Mouse (Mus musculus) lung, embryonic 15.5 days (tissue): ENCODE results near the gene Dhdds. TPM values are rescaled to one million over a fixed set of nuclear protein-coding genes. Genes with fewer than 3 reads are reported as not detected.

Experiments used
- ATAC-seq: fragments of 200-750 bp; cut with Nextera tagmentation; 2 replicates; pipeline ENCODE4 v1.8.0; 2017; ENCODE audit warnings: moderate number of reproducible peaks, borderline replicate concordance; ENCODE audit not compliant: low FRiP score, low TSS enrichment; ENCODE audit errors: extremely low read depth
- H3K27ac ChIP-seq: fragments of 300-500 bp; sonication (generic); 2 replicates; pipeline ENCODE4 v1.5.1; 2015; ENCODE audit warnings: moderate library complexity, mild to moderate bottlenecking, inconsistent platforms
- H3K27me3 ChIP-seq: fragments of 300-500 bp; sonication (generic); 2 replicates; pipeline ENCODE4 v1.6.1; 2015; ENCODE audit warnings: inconsistent platforms
- H3K36me3 ChIP-seq: fragments of 300-500 bp; sonication (generic); 2 replicates; pipeline ENCODE4 v1.6.1; 2015; ENCODE audit warnings: inconsistent platforms
- H3K4me1 ChIP-seq: fragments of 300-500 bp; sonication (generic); 2 replicates; pipeline ENCODE4 v1.6.1; 2015; ENCODE audit warnings: inconsistent platforms
- H3K4me2 ChIP-seq: fragments of 300-500 bp; sonication (generic); 2 replicates; pipeline ENCODE4 v1.6.1; 2015; ENCODE audit warnings: inconsistent platforms, mild to moderate bottlenecking, moderate library complexity
- H3K4me3 ChIP-seq: fragments of 300-500 bp; sonication (generic); 2 replicates; pipeline ENCODE4 v1.5.1; 2015; ENCODE audit warnings: mild to moderate bottlenecking, inconsistent platforms
- H3K9ac ChIP-seq: fragments of 300-500 bp; sonication (generic); 2 replicates; pipeline ENCODE4 v1.6.1; 2015; ENCODE audit warnings: inconsistent platforms
- H3K9me3 ChIP-seq: fragments of 300-500 bp; sonication (generic); 2 replicates; pipeline ENCODE4 v1.6.1; 2016; ENCODE audit warnings: inconsistent platforms
- WGBS: fragments of 180-500 bp; shearing (Covaris S2); methylation state at CpG from one replicate; pipeline ENCODE4 v1.1.7; 2015; 5-methylcytosine and 5-hydroxymethylcytosine counted together
- polyA plus RNA-seq: library from polyadenylated mRNA; unstranded; fragments of >200 nt; fragmentation: Nextera tagmentation; extraction: Ambion mirVana; gene quantifications from 2 replicates; pipeline ENCODE4 v1.2.1, GENCODE M21; 2015

Gene Dhdds
- polyA plus RNA-seq, 1 experiment from 2014 or later = 47.3 TPM

DNA sequence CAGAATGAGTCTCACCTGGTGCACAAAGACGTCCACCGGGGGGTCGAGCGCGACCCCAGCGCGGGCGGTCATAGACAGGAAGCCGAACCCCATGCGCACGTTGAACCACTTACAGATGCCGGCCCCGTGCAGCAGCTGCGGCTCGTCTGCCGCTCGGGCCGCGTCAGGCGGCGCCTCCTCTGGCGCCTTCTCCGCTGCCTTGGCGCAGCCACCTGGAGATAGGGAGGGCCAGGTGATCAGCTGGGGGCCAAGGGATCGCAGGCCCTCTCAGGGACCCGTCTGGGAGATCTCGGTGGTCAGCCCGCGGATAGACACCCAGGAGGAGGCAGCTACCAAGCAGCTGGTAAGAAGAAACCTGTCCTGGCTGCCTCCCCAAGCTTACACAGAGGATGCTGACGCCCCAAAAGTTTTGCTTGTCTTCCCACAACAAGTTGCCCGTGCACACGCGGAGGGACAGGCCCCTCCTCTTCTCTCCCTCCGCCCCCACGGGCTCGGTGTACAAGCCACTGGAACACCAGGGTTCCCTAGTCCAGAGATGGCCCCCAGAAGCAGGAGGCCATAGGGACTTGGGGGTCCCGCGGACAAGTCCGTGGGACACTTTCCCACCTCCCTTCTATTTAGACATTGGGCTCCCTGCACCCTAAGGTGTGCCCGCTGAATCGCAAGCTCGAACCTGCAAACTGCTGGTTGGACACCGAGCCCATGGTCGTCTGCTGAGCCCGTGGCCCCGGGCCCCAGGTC lies 17.5 kb upstream of the Dhdds start:
- no peak overlapping the region for H3K27ac ChIP-seq
- H3K4me1 ChIP-seq = peaks cover 8% of the 10 kb centered on the region; the same call in 1 of the 2 replicates
- peaks cover 58% of the 10 kb centered on the region for H3K27me3 ChIP-seq
- H3K9ac ChIP-seq = no peak overlapping the region
- no peak; the same call in 1 of the 2 replicates for ATAC-seq
- peak overlapping the region; percentile 26; the same call in 1 of the 2 replicates for H3K4me2 ChIP-seq
- no peaks in the 10 kb centered on the region for H3K9me3 ChIP-seq
- H3K36me3 ChIP-seq = no peaks in the 10 kb centered on the region
- 0 out of 2 replicates have a peak overlapping the region, but pooled peaks have one; percentile 4 for H3K4me3 ChIP-seq
- WGBS = under 1% methylated on average over 46 of the region's 46 CpGs

DNA sequence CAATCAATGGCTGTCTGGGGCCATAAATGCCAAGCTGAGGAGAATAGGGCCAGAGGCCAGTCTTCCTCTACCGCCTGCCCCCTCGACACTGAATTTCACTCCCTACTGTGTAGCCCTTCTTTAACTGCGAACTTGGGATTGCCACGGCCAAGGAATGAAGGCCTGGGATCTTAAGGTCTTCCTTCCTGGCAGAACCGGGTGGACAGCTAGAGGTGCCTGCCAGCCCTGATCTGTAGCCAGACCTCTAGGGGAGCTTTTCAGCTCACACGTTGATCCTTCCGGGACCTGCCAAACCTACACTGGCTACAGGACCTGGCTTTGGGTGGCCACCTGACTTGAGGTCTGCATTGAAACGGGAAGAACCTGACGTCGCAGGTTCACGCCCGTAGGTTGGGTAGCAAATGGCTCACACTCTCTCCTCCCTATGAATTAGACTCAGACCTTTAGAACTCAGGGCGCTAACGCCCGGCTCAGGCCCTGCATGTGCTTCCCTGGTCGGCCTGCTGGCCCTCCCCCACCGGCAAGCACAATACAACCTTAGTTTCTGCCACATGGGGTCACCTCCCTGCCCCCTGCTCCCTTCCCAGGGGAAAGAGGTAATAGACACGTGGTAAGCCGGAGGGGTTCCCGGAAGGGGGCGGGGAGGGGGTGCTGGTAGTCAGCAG lies 16.6 kb upstream of the Dhdds start:
- Histone ChIP-seq H3K27me3 (peaks cover 65% of the 10 kb centered on the region), H3K4me1 (peaks cover 13% of the 10 kb centered on the region; the same call in 1 of the 2 replicates), H3K36me3 (no peaks in the 10 kb centered on the region), H3K9me3 (no peaks in the 10 kb centered on the region), H3K4me2 (0 out of 2 replicates have a peak overlapping the region, but pooled peaks have one; percentile 26), H3K4me3 (0 out of 2 replicates have a peak overlapping the region, but pooled peaks have one; percentile 4), H3K9ac (no peak overlapping the region), H3K27ac (no peak overlapping the region)
- no peak for ATAC-seq
- 4% methylated on average over 21 of the region's 21 CpGs for WGBS

DNA sequence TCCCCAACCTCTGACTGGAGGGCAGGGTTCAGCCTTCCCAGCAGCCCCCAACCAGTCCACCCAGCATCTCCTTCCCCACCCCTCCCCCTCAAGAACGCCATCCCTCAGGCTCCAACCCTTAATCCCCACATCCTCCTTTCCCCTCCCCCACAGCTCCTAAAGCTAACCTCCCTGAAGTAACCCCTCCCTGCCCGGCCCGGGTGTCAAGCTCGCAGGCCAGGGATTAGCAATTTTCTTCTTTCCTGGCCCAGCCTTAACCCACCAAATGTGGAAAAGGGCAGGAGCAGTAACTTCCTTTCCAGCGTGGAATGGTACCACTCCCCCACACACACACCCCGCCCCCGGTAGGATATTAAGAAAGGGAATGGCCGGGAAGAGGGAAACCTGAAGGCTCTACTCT lies 16.0 kb upstream of the Dhdds start:
- 2% methylated on average over 8 of the region's 8 CpGs for WGBS
- no peak overlapping the region for H3K9ac ChIP-seq
- peaks cover 18% of the 10 kb centered on the region for H3K4me1 ChIP-seq
- no peak overlapping the region for H3K27ac ChIP-seq
- H3K27me3 ChIP-seq = peaks cover 65% of the 10 kb centered on the region
- no peak for ATAC-seq
- H3K9me3 ChIP-seq = no peaks in the 10 kb centered on the region
- H3K4me2 ChIP-seq = no peak overlapping the region
- H3K36me3 ChIP-seq = no peaks in the 10 kb centered on the region
- H3K4me3 ChIP-seq = no peak overlapping the region

DNA sequence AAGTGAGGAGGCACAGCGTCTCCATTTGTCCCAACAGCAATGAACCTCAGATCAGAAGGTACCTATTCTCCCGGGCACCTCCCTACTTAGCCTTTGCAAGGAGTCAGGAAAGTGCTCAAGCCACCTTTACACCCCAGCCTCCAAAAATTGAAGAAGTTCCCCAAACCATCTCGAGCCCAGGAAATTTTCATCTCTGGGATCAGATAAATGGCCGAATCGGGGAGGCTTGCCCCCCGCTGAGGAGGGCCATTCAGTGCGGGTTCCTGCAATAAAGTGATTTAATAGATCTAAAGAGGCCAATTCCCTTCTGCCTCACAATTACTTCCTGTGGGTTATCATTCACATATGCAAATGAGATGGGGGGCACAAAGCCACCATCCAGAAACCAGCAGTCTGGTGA lies 15.5 kb upstream of the Dhdds start:
- no peaks in the 10 kb centered on the region for H3K9me3 ChIP-seq

DNA sequence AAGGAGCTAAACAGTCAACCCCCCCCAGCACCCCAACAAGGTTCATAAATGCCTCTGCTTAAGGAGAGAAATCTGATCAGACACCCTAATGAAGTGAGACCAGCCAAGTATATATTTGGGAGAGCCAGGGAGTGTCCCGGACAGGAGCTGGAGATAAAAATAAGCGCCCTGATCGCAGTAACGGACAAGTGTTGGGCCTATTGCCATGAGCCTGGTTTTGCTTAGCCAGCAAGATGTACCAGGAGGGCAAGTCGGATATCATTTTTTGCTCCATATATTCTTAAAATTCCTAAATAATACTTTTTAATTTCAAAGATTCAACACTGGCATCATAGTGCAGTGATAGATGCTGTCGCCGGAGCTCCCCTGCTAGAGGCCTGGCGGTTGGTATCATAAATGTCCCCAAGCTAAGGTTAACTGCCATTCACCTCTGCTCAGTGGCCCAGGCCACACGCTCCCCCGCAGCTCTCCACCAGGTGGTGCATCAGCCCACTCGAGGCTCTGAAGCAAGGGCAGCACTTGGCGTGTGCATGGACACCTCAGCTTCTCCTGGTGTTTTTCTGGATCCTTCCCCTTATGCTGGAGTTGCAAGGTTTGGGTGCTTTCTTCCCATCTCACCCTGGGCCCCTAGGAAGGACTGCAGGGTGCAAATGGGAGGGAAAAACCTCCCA lies 12.3 kb upstream of the Dhdds start:
- ATAC-seq = no peak
- peaks cover 23% of the 10 kb centered on the region for H3K4me1 ChIP-seq
- 36% methylated on average over 12 of the region's 12 CpGs for WGBS

More for the DNA sequence above, 15.5 kb upstream of the Dhdds start:
- 14% methylated on average over 7 of the region's 7 CpGs for WGBS
- no peak for ATAC-seq
- no peak overlapping the region for H3K27ac ChIP-seq
- H3K36me3 ChIP-seq = no peaks in the 10 kb centered on the region
- H3K4me2 ChIP-seq = no peak overlapping the region
- peaks cover 23% of the 10 kb centered on the region for H3K4me1 ChIP-seq
- no peak overlapping the region for H3K9ac ChIP-seq
- H3K4me3 ChIP-seq = no peak overlapping the region
- H3K27me3 ChIP-seq = peaks cover 65% of the 10 kb centered on the region

DNA sequence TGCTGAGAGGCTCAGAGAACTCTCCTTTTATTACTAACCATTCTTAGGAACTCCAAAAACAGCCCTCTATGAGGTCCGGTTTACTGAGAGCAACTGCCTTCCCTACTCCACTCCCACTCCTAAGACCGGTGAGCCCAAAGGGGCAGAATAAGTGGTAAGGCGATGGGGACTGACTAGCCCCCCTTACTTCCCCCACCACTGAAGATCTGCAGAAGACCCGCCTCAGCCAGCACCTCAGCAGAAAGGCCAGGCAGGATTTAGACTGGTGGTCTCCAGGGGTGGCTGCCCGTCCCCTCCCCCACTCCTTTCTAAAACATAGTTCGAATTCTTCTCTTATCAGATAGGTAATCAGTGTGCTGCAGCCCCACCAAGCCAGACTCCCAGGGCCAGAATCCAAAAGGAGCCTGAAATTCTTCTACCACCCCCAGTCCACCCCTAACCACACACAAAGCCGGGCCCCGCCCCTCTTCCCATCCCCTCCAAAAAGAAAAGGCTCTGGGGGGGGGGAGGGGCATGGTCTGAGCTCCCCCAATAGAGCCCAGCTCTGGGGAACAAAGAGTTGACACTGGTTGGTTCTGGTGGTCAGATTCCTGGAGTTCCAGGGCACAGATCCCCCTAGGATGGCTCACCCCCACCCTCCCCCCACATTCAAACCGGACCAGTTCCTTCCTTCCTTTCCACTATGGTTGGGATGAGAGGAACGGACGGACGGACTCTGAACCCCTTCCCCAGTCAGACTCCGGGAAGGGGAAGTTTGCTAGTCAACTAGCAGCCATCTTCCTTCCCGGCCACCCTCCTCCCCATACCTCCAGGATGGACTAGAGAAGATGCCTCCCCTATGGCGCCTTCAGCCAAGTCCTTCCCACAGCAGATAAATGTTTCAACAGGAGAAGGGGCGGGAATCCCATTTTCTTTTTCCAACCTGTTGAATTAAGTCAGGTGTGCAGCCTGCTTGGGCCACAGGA lies 11.0 kb upstream of the Dhdds start:
- Histone ChIP-seq H3K4me1 (peaks cover 18% of the 10 kb centered on the region), H3K9me3 (no peaks in the 10 kb centered on the region), H3K36me3 (no peaks in the 10 kb centered on the region), H3K4me3 (no peak overlapping the region), H3K27ac (peak overlapping the region; percentile 73), H3K4me2 (peak overlapping the region; percentile 18; the same call in 1 of the 2 replicates), H3K9ac (no peak overlapping the region), H3K27me3 (peaks cover 27% of the 10 kb centered on the region)
- ATAC-seq = peak; percentile 44
- WGBS = 3% methylated on average over 16 of the region's 16 CpGs

More for the DNA sequence above, 12.3 kb upstream of the Dhdds start:
- H3K9ac ChIP-seq = no peak overlapping the region
- no peak overlapping the region for H3K27ac ChIP-seq
- no peak overlapping the region for H3K4me3 ChIP-seq
- no peaks in the 10 kb centered on the region for H3K36me3 ChIP-seq
- H3K4me2 ChIP-seq = no peak overlapping the region
- no peaks in the 10 kb centered on the region for H3K9me3 ChIP-seq
- peaks cover 39% of the 10 kb centered on the region for H3K27me3 ChIP-seq

DNA sequence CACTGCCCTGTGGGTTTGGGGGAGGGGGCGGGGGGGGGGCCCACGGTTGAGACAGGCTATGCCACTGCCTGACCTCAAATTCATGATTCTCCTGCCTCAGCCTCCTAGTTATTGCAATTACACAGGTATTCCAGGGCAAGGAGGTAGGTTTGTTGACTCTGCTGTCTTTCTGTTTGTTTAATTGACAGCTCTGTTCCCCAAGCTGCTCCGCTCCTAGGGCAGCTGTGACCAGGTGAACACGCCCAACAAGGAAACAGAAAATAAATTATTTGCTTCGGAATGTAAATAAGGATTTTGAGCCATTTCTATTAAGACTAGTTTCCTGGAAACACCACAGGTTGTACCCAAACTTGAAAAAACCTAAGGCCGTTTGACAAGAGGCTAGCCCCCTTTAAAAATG lies 9.0 kb upstream of the Dhdds start:
- no peak for ATAC-seq
- Histone ChIP-seq H3K4me1 (peaks cover 18% of the 10 kb centered on the region), H3K27me3 (peaks cover 10% of the 10 kb centered on the region; the same call in 1 of the 2 replicates), H3K4me2 (no peak overlapping the region), H3K9me3 (no peaks in the 10 kb centered on the region), H3K4me3 (no peak overlapping the region), H3K36me3 (no peaks in the 10 kb centered on the region), H3K27ac (no peak overlapping the region), H3K9ac (no peak overlapping the region)
- 53% methylated on average over 6 of the region's 6 CpGs for WGBS

DNA sequence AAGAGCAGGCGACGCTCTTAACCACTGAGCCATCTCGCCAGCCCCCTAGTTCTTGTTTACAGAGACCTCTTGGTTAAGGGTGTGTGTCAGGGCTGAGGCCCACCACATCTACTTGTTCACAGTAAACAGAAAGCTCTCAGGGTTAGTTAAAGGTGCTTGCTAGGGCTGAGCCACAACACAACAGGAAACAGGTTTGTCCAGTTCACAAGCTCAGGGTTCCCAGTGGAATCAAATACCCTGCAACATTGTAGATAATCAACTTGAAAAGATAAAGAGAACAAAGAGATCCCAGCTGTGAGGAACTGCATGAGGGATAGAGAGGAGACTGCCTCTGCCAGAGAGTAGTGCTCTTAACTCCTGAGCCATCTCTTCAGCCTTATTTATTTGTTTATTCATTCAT lies 6.1 kb upstream of the Dhdds start:
- no peak overlapping the region for H3K4me3 ChIP-seq
- no peak for ATAC-seq
- peaks cover 8% of the 10 kb centered on the region for H3K4me1 ChIP-seq
- H3K27me3 ChIP-seq = no peaks in the 10 kb centered on the region
- H3K9ac ChIP-seq = no peak overlapping the region
- WGBS = 69% methylated on average over 3 of the region's 3 CpGs
- no peaks in the 10 kb centered on the region for H3K9me3 ChIP-seq
- no peak overlapping the region for H3K27ac ChIP-seq
- no peak overlapping the region for H3K4me2 ChIP-seq
- no peaks in the 10 kb centered on the region for H3K36me3 ChIP-seq

DNA sequence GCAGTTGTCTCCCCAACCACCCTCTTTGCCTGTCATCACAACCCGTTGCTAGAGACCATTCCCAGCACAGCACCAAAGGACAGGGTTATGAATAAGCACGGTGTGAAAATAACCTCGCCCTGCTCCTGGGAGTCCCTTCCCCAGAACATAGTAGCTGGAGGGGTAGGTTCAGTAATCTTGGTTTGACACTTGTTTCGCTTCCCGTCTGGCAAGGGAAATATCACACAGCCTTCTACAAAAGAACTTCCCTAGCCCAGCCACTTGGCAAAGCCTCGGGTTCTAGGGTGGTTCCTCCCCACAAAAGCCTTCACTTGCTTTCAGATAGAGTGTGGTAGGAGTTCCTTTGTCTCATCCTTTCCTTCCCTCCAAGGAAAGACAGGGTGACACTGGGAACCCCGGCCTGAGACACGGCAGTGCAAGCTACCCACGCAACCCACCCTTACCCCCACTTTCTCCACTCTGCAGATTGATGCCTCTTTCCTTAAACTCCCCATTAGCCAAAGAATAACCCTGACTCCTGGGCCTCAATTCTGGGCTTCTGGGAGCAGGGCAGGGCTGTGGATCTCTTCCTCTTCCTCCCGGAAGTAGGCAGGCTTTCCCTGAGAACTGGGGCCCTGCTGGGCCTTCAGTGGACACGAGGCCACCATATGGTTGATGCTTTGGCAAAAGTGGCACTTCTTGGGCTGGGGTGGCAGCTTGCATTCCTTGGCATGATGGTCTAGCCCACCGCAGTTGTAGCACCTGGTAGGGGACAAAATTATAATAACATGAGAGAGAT lies 5.1 kb upstream of the Dhdds start:
- Histone ChIP-seq H3K9ac (no peak overlapping the region), H3K4me2 (no peak overlapping the region), H3K36me3 (no peaks in the 10 kb centered on the region), H3K9me3 (no peaks in the 10 kb centered on the region), H3K4me1 (peaks cover 6% of the 10 kb centered on the region; the same call in 1 of the 2 replicates), H3K27me3 (no peaks in the 10 kb centered on the region), H3K4me3 (no peak overlapping the region), H3K27ac (no peak overlapping the region)
- 76% methylated on average over 12 of the region's 12 CpGs for WGBS
- ATAC-seq = no peak

DNA sequence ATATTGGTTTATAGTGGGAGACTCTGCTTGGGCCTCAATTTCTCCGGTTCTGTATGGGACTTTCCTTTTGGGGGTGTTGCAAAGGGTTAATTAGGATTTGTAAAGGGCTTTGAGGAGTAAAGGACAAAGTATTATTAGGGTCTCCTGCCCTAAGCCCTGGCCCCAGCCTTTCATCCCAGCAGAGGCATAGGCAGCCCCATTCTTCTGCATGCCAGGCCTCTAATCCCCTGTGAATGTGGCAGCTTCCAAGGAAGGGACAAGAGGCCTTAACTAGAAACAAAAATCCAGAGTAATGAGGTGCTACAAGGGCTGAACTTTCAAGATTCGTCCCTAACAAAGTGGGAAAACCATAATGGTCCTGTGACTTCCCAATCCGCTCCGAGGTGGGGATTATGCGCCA lies 2.2 kb upstream of the Dhdds start:
- H3K4me1 ChIP-seq = peaks cover 15% of the 10 kb centered on the region
- H3K9me3 ChIP-seq = no peaks in the 10 kb centered on the region
- H3K9ac ChIP-seq = no peak overlapping the region
- H3K4me2 ChIP-seq = no peak overlapping the region
- H3K27me3 ChIP-seq = no peaks in the 10 kb centered on the region
- H3K36me3 ChIP-seq = no peaks in the 10 kb centered on the region
- no peak for ATAC-seq
- no peak overlapping the region for H3K4me3 ChIP-seq
- WGBS = 51% methylated on average over 5 of the region's 5 CpGs
- no peak overlapping the region for H3K27ac ChIP-seq
